Mouse (Mus musculus) thymus, adult 2 months (tissue): ENCODE results near the gene Ranbp17. TPM values are rescaled to one million over a fixed set of nuclear protein-coding genes. Genes with fewer than 3 reads are reported as not detected.

Experiments
- DNase-seq: peaks from one replicate; pipeline ENCODE4 v3.0.0; 2021
- H3K27ac ChIP-seq: fragments of 200-500 bp; 2 replicates; pipeline ENCODE4 v1.5.1; 2012; ENCODE audit warnings: low read length, control low read depth; ENCODE audit not compliant: control insufficient read depth, insufficient read depth
- H3K27me3 ChIP-seq: fragments of 200-500 bp; 2 replicates; pipeline ENCODE4 v1.6.1; 2012; ENCODE audit warnings: mild to moderate bottlenecking, low read length, moderate library complexity, mixed read lengths; ENCODE audit not compliant: control insufficient read depth, insufficient read depth
- H3K36me3 ChIP-seq: fragments of 200-500 bp; 2 replicates; pipeline ENCODE4 v1.6.1; 2012; ENCODE audit warnings: mild to moderate bottlenecking, low read length, moderate library complexity; ENCODE audit not compliant: control insufficient read depth, insufficient read depth
- H3K4me1 ChIP-seq: fragments of 200-500 bp; replicated peaks from 2 replicates; pipeline ENCODE4 v1.6.1; 2012; ENCODE audit warnings: low read length; ENCODE audit not compliant: control insufficient read depth, insufficient read depth
- H3K4me3 ChIP-seq: fragments of 200-500 bp; 2 replicates; pipeline ENCODE4 v1.5.1; 2012; ENCODE audit warnings: mild to moderate bottlenecking, low read length, control low read depth, moderate library complexity; ENCODE audit not compliant: control insufficient read depth, insufficient read depth
- CTCF ChIP-seq: fragments of 200-500 bp; IDR thresholded peaks from 2 replicates; pipeline ENCODE4 v1.5.1; 2012; ENCODE audit warnings: mild to moderate bottlenecking, control low read depth, low read length, moderate library complexity, borderline replicate concordance; ENCODE audit not compliant: control insufficient read depth, poor library complexity, insufficient read depth; ENCODE audit errors: extremely low read depth
- POLR2A ChIP-seq: fragments of 200-500 bp; IDR thresholded peaks from 2 replicates; pipeline ENCODE4 v1.6.1; 2012; ENCODE audit warnings: mild to moderate bottlenecking, low read length, control low read depth, moderate library complexity; ENCODE audit not compliant: control insufficient read depth, poor library complexity, insufficient read depth; ENCODE audit errors: extremely low read depth
- WGBS: fragments of 180-500 bp; shearing (Covaris S2); methylation state at CpG from one replicate; pipeline ENCODE4 v1.1.7; 2018; 5-methylcytosine and 5-hydroxymethylcytosine counted together
- polyA plus RNA-seq: library from polyadenylated mRNA; depleted of rRNA; stranded (reverse); fragments of >200 nt; gene quantifications from 2 replicates; pipeline ENCODE4 v1.2.3, GENCODE M21; 2012

The Ranbp17 gene
- polyA plus RNA-seq, 1 experiment = 0.30 TPM

DNA sequence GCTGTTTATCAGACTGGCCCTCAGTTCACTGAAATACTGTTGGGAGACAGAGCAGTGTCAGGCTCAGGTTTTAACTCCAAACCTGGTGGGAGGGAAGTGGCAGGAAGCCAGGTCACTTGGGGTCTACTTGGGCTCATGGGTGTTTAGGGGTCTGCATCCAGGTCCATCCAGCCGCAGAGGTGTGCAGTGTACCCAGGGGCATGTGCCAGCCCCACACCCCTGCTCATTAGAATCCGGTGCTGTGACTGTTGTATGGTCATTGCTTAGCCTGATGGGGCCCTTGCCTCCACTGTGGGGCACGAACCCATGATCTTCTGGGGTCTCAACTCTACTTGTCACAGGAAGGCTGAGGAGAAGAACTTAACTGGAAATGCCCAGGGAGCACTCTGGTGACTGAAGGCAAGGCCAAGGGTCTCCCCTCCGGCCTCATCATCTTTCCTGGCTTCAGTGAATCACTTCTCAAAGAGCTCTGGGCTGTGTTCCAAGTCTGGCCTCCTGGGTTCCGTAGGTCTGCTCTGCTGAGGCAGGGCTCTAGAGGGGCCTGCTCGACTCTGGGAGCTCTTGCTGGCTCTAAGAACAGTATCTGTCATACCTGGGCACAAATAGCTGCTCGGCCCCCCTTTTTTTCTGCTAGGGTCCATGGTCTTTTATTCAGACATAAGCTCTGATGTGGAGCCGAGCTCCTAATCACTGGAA is 296.0 kb downstream of the Ranbp17 start:
- no peak for DNase-seq
- Histone ChIP-seq H3K4me3 (no peak overlapping the region), H3K4me1 (no peaks in the 10 kb centered on the region), H3K36me3 (no peaks in the 10 kb centered on the region), H3K27ac (no peak overlapping the region), H3K27me3 (no peaks in the 10 kb centered on the region)
- TF ChIP-seq CTCF = no peak
- no peak for TF ChIP-seq POLR2A
- WGBS = 82% methylated on average over 8 of the region's 8 CpGs

DNA sequence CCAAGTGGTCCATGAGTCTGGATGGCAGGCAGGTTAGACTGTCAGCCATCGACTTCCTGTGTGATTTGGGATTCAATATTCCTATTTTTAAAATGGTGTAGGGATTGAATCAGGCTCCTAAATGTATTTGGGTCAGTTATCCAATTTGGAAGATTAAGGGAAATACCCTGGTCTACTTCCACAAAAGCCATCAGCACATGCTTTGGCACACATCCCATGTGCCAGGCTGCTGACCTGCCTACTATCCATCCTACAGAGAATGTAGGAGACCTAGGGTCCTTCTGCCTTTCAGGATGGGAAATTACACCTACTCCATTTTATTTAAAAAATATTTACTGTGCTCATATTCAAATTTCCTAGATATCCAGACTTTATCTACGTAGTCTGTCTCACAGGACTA is 306.1 kb downstream of the Ranbp17 start:
- no peak overlapping the region for H3K27ac ChIP-seq
- WGBS = 85% methylated on average over 2 of the region's 2 CpGs
- no peak for DNase-seq
- H3K4me1 ChIP-seq = no peaks in the 10 kb centered on the region
- peaks cover 16% of the 10 kb centered on the region for H3K27me3 ChIP-seq
- no peak for TF ChIP-seq CTCF
- no peak for TF ChIP-seq POLR2A
- H3K4me3 ChIP-seq = no peak overlapping the region
- no peaks in the 10 kb centered on the region for H3K36me3 ChIP-seq

DNA sequence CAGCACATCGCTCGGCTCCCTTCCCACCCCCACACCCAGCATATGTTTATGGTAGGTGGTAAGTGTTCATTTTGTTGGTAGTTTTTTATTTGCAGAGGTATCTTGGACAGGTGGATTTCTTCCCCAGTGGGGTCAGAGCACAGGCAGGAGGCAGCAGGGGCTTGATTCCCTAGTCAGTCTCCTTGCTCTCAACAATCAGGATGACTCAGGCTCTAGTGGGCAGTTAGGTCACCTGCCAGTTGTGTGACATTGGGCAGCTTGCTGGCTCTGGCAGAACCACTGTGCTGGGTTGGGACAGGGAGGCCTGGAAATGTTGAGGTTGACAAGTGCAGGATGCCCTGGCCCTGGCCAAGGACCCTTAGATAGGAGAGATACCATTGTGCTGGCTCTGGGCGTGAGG is 308.6 kb downstream of the Ranbp17 start:
- Histone ChIP-seq H3K27me3 (peaks cover 40% of the 10 kb centered on the region), H3K4me1 (0 out of 2 replicates have a peak, but pooled peaks cover 4% of the 10 kb centered on the region), H3K4me3 (no peak overlapping the region), H3K36me3 (no peaks in the 10 kb centered on the region), H3K27ac (no peak overlapping the region)
- 37% methylated on average over 3 of the region's 3 CpGs for WGBS
- TF ChIP-seq POLR2A (no peak), CTCF (no peak)
- no peak for DNase-seq

- Histone ChIP-seq H3K4me3 (no peak overlapping the region), H3K36me3 (no peaks in the 10 kb centered on the region), H3K4me1 (0 out of 2 replicates have a peak, but pooled peaks cover 7% of the 10 kb centered on the region), H3K27me3 (peaks cover 45% of the 10 kb centered on the region), H3K27ac (no peak overlapping the region)
- TF ChIP-seq POLR2A = no peak
- 4% methylated on average over 18 of the region's 18 CpGs for WGBS
- no peak for DNase-seq
These were observed 309.2 kb downstream of the Ranbp17 start for GRCm38 (mm10) chr11:33204329-33204705.

- 5% methylated on average over 76 of the region's 81 CpGs for WGBS
- Histone ChIP-seq H3K27me3 (peaks cover 50% of the 10 kb centered on the region), H3K36me3 (no peaks in the 10 kb centered on the region), H3K4me1 (0 out of 2 replicates have a peak, but pooled peaks cover 7% of the 10 kb centered on the region), H3K27ac (no peak within 1 kb of the TSS), H3K4me3 (no peak within 1 kb of the TSS)
- TF ChIP-seq POLR2A = no peak
- DNase-seq = no peak
These were observed 309.9 kb downstream of the Ranbp17 start, which contains the start of gene Tlx3 for GRCm38 (mm10) chr11:33203383-33204328. TSS of gene Tlx3 (minus strand) at chr11:33203589.

- 7% methylated on average over 46 of the region's 47 CpGs for WGBS
- TF ChIP-seq POLR2A = no peak
- no peak for TF ChIP-seq CTCF
These were observed 310.6 kb downstream of the Ranbp17 start for GRCm38 (mm10) chr11:33202972-33203371.

More at GRCm38 (mm10) chr11:33202972-33203371, 310.6 kb downstream of the Ranbp17 start:
- H3K27me3 ChIP-seq = peaks cover 57% of the 10 kb centered on the region
- H3K27ac ChIP-seq = no peak overlapping the region
- H3K4me3 ChIP-seq = no peak overlapping the region
- H3K36me3 ChIP-seq = no peaks in the 10 kb centered on the region
- DNase-seq = no peak
- 0 out of 2 replicates have a peak, but pooled peaks cover 7% of the 10 kb centered on the region for H3K4me1 ChIP-seq
